Mouse (Mus musculus): Measurements from ENCODE around the gene Ppm1l. TPM values are rescaled to one million over a fixed set of nuclear protein-coding genes. Genes with fewer than 3 reads are reported as not detected.

The Ppm1l gene
- polyA plus RNA-seq, 1 experiment from 2014 or later, result 5.9 TPM

DNA sequence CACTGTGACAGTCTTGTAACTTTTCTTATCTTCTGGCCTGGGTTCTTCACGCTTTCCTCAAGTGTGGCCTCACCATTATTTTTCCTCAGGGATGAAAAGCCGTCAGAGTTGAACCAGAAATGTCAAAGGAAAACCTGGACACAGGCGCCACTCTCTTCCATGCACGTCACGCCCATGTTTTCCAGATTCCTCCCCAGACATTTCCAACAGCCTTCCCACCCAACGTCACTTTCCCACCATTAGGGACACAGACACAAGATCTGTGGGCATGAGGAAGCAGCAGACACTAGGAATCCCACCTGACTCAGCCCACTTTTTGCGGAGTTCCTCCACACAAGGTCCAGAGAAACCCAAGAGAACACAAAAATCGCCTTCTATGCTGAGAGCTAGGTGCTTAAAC lies 276.8 kb downstream of the Ppm1l start:
- no peak for DNase-seq (ENCODE audit: low spot score)

DNA sequence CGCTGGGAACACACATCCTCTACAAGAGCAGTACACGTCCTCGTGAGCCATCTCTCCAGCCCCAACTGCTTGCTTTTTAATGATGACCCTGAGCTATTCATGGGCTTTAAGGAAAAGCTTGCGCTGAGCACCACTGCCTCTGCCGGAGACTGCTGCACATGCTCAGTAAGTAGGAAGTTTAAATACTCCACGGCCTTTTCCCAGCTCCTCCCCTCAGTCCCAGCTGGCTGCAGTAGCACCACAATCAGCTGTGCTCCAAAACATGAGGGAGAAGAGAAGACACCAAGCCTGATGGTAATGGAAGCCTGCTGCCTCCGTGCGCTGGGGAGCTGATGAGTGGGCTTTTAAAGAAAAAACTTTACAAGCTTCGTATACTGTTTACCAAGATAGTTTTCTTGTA lies 277.4 kb downstream of the Ppm1l start:
- no peak for DNase-seq (ENCODE audit: low spot score)

DNA sequence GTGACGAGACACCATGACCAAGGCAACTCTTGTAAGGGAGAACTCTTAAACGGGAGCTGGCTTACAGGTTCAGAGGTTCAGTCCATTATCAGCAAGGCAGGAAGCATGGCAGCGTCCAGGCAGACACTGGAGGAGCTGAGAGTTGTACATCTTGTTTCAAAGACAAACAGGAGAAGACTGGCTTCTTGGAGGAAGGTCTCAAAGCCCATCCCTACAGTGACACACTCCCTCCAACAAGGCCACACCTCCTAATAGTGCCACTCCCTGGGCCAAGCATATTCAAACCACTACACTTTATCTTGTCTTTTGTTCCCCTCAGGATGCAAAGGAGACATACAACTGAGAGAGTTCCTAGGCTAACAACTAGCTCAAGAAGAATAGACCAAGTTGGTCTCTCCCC lies 279.5 kb downstream of the Ppm1l start:
- no peak for DNase-seq (ENCODE audit: low spot score)

DNA sequence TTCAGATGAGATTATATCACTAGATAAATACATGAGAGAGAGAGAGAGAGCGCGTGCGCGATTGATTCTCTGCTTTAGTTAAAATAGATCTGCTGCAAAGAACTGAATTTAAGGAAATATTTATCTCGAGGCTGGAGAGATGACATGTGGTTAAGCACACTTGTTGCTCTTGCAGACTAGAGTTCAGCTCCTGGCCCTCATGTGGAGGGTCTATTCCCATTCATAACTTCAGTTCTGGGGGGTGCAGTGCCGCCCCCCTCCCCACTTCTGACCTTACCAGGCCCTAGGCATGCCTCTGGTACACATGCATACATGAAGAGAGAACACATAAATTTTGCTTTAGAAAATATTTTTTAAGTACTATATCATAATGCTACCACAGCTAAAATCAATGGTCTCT lies 280.6 kb downstream of the Ppm1l start:
- DNase-seq (ENCODE audit: low spot score), result no peak

DNA sequence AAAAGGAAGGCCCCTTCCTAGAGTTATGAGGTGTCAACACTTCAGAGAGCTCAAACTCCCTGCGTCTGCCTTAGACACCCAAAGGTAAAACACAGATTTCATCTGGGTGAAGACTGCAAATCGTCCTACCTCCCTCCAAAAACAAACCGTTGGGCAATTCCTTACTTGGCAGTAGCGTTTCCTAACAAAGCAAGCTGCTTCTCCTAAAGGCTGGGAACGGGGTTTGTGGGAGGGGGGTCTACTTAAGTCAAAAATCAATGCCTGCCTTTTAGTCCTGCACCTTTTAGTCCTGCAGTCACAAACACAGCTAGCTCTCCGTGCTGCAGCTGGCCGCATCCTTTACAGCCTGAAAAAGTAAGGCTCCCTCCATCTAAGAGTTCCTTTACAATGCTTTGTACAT lies 281.2 kb downstream of the Ppm1l start:
- DNase-seq (ENCODE audit: low spot score), result no peak

DNA sequence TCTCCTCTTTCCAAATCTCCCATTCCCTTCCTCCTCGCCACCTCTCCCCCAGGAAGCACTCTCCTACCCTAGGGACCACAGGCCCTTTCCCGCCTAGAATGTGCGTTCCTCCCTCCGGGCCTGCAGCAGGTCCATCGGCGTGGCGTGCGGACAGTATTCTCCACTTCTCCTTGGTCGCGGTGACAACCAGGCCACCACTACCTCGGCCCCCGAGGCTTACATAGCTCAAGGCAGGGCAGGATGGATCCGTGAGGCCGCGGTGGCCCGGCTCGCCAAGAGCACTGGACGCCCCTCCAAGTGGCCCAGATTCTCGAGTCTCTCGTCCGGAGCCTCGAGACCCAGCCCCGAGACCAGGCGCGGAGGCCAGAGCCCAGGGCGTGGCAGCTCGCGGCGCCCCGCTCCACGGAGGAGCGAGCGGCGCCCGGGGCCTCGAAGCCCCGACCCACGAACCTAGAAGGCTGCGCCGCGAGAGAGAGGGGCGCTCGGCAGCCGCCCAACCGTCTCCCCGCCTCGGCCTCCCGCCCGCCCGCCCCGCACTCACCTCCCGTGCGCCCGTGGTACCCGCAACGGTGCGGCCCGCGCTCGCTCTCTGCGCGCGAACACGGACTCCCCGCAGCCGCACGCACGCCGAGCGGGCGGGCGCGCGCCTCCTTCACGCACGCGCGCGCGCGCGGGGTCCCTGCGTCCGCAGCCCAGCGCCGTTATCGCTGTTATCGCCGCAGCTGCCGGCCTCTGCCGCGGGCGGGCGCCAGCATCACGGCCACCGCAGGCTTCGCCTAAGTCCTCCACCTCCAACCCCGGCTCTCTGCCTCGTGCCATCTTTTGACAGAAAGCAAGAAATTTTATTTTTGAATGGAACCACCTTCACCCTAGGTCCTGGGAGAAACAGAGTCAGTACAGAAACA lies 281.9 kb downstream of the Ppm1l start, which contains the start of gene B3galnt1:
B3galnt1 (minus strand) TSS at position 700 of the 905 bp plus-strand sequence.
- DNase-seq (ENCODE audit: low spot score), result no peak

- no peak for DNase-seq (ENCODE audit: low spot score)
Measured at GRCm38 (mm10) chr3:69599166-69599500, 282.5 kb downstream of the Ppm1l start.

GRCm38 (mm10) chr3:69606923-69607322 lies 290.3 kb downstream of the Ppm1l start:
- DNase-seq (ENCODE audit: low spot score), result no peak

DNA sequence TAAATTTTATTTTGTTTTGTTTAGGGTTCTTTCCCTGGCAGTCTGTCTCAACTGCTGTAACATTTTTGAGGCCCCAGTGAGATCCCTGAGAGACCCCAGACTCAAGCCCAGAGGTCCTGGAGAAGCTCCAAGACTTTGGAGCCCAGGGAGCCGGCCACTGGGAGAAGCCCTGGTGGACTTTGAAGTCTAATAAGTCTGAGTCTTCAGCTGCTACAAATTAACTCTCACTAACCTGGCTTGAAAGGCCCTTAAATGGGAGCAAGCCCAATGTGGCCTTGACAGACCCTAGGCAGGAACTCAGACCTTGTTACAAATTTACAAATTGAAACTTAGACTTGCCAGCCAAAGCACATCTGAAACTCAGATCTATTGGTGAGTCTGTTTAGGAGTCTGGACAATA lies 290.8 kb downstream of the Ppm1l start:
- DNase-seq (ENCODE audit: low spot score), result no peak

- no peak for DNase-seq (ENCODE audit: low spot score)
Measured at GRCm38 (mm10) chr3:69607909-69608308, 291.2 kb downstream of the Ppm1l start.

Other genes with a start within 250 kb of the Ppm1l start
- gene Kpna4, start 189.7 kb upstream of the Ppm1l start, polyA plus RNA-seq (2015; fragmentation: Nextera tagmentation; extraction: Ambion mirVana), result 40.2 and 44.5 TPM in 2 replicates
- gene Arl14, start 94.4 kb upstream of the Ppm1l start, polyA plus RNA-seq (2015; fragmentation: Nextera tagmentation; extraction: Ambion mirVana), result 0.12 TPM in 1 of 2 replicates, not detected in the other